Mouse (Mus musculus): ENCODE measurements around the gene Kat2a.

Kat2a gene

DNA sequence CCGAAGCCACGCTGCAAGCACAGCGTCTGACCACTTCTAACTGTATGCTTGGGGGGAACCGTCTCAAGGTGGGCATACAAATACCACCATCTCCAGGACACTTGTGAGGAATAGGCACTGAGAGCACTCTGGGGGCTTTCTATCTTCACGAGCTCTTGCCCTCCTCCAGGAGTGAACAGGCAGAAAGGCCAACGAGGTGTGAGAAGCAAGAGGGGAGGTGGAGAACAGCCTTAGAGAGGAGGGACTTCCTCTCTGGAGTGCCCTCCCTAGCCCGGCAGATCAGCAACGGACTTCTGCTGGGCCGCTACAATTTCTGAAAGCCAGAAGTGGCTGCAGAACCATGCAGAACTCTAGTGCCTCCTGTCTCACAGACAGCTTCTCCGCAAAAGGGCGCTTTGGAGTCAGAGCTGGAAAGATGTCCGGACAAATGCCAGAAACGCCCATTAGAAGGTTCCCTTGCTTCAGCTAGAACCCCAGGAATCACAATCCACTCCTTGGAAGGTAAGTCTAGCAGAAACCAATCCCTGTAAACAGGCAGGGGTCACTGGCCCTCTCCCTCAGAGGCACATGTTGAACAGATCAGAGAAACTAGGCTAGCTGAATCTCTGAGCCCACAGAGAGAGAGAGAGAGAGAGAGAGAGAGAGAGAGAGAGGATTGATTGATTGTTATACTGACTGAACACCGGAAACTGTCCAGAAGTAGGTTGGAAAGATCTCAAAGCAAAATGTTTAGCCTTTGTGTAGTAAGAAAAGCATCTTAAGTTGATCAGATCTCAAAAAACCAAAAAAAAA is 23.9 kb upstream of the Kat2a start:
- no peak for DNase-seq (ENCODE audit: low spot score in 2 of 2)

DNA sequence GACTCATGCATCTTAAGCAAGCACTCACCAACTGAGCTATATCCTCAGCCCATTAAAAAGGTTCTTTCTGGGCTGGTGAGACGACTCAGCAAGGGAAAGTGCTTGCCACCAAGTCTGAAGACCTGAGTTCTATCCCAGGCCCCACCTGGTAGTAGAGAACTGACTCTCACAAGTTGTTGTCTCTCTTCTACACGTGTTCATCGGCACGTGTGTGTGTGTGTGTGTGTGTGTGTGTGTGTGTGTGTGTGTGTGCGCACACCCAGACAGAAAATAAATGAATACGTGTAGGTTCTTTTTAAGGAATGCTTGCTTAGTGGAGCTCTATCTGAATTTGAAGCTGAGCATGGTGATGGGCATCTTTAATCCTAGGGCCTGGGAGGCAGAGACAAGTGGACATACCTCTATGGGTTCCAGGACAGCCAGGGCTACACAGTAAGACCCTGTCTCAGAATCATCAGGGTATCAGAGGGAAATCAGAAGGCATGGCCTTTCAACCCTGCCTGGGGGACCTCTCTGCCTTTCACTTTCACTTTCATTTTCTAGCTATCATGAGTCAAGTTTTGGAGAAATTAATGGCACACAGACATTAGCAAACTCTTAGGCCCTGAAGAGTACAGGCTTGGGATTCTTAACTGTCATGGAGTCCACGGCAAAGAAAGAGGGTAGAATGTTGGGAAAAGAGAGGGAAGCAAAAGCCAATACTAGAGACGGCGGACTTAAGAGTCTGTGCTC is 23.0 kb upstream of the Kat2a start:
- no peak for DNase-seq (ENCODE audit: low spot score in 2 of 2)

DNA sequence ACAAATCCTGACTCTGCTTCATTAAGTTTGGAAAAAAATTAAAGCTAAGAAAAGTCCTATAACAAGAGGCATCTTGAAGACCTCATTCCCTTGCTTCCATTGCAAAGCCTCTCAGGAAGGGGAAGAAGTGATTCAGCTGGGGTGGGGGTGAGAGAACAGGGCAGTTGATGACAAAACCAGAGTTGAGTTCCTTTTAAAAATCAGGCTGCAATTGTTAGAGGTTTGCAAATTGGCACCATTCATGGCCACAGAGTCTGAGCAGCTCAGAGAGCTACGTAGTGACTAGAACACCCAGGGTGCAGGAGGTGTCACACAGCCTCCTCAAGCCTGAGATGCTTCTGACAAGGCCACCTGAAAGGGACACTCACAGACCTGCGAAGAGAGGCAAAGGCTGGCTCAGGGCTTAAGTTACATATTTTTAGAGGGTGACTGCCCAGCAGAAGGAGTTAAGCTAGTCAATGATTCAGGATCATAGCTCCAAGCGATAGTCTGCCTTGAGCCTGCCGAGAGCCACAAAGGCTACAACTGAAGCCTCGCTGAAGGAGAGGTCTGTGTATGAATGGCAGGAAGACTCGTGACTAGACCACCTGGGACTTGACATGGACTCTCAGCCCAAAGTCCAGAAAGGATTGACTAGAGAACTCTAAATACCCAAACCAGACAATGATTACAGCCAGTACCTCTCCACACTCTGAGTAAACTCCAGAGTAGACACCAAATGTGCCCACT is 18.4 kb upstream of the Kat2a start:
- no peak for DNase-seq (ENCODE audit: low spot score in 2 of 2)

DNA sequence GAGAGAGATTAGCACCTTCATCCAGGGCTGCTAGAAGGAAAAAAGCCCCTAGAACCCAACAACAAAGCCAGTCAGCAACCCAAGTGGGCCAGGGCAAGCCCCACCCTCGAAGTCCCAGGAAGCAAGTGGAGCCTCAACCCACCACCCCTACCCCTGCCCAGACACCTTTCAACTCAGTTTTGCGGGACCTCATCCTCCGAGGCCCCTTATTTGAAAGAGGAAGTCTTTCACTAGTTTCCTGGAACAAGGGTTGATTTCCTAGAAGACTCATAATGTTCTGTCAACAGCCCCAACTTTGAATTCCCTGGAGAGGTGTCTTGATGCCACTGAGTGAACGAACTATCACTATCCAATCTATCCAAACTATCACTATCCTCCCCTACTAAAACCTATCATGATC is 17.7 kb upstream of the Kat2a start:
- no peak for DNase-seq (ENCODE audit: low spot score in 2 of 2)

DNA sequence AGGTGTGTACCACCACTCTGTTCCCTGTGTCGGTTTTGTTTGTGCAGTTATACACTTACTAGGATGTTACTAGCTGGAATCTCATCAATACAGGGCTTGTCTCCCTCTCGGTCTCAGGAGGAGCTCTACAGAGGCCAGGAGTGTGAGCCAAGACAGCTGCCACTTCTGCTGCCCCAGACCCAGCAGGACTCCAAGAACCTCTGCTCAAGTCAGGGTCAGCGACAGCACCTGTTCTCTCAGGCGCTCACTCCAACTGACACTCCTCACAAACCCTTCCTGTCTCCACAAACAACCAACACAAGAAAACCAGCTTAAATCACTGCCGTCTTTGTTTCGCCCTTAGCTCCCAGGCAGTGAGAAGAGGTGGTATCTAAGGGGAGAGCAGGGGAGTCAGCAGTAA is 16.3 kb upstream of the Kat2a start:
- DNase-seq (ENCODE audit: low spot score in 2 of 2): no peak

DNA sequence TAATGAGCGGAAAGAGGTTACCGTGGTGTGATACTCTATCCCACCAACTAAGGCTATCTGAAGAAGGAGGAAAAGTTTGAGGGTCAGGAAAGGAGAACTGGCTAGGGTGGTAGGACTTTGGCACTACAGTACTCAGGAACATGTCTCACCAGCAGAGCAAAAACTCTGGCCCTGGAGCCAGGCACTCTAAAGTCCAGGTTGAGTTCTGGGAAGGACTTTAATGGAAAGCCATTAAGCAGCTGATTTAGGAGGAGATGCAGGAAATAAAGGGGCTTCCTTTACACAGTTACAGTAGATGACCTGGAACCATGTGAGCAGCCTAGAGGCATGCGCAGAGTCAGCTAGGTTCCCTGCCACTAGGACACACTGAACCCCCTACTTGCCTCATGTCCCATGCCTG is 14.9 kb upstream of the Kat2a start:
- no peak for DNase-seq (ENCODE audit: low spot score in 2 of 2)

DNA sequence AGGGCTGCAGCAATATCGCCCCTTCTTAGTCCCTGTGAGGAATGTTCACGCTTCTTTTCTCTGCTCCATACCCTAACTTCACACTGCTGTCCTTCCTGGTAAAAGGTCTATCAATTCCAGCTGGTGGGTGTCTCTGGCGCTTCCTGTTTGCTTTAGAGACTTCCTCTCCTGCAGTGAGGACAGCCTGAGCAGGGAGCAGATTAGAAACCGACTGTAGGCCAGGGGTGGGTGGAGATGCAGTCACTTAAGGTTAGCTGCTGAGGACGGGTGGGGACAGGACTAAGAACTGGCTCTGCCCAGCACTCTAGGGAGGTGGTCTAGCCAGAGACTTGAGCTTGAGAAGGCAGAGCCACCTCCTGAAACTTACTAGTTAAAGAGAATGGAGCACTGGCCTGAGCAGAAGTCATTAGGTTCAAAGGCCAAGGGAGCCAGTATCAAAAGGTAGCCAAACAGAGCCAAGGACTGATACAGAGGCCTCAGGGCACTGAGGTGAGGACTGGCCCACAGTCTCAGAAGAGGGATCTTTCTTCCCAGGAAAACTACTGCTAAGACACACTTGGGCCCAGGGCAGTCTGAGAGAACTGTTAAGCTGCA is 12.8 kb upstream of the Kat2a start:
- no peak for DNase-seq (ENCODE audit: low spot score in 2 of 2)

DNA sequence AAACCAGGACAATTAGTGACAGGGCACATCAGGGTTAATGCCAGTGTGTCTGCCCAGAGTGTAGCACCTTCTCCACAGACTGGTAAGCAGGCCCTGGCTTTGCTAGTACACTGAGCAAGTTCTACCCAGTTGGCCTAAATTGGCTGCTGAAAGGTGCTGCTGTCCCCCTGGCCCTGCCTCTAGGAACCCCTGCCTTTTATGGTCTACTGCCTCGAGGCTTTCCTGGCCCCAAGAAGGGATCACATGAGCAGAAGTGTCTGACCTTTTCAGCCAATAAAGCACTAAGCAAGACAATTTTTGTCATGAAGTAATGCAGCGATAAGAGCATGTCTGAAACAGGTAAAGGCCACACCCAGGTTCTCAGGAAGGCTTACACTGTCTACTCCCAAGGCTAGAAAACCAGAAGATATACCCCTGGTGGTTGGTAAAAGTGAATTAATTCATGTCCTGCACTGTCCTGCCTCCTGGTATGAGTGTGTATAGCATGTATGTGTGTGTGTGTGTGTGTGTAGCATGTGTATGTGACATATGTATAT is 10.3 kb upstream of the Kat2a start:
- no peak for DNase-seq (ENCODE audit: low spot score in 2 of 2)

DNA sequence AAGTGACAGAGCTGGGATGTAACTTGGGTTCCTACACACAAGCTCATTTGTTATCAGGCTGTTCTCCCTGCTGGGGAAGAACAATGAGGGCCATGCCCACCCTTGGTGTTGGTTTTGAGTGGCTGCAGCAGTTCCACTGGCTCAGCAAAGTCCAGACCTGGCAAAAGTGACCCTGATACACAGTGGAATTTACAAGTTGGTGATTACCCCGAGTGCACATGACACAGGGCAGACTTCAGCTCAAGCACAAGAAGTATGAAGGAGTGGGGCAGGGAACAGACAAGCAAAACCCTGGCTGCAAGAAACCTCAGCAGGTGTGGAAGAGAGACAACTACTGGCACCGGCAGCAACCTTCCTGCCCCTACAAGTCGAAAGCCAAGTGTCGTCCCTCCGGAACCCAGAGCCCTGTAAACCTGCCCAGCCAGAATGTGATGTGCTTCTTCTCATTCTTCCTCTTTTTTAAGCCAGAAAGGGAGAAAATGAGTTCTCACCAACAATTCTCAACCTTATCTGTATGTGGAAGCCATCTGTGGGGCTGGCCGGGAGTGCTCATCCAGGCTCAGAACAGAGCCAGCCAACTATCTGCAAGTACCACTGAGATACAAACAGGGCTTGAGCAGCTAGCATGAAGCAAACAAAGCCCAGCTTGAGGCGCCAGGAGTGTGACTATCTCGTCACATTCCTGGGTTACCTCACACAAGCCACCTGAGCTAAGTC is 9.7 kb upstream of the Kat2a start:
- DNase-seq (ENCODE audit: low spot score in 2 of 2): no peak

DNA sequence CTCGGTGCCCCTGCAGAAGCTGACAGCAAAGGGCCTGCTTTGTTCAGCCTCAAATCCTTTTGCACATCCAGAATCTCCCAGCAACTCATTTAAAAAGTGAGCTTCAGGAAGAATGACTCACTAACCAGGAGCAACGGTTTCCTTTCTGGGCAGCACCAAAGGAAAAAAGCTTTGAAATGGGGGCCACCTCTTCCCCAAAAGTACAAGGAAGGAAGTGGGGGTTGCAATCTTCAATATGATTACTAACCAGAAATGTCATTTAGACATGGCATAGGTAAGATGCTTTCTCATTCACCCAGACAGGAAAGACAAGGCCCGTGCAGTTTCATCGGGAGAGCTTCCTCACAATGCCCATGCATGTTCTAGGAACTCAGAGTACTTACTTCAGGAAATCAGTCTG is 9.0 kb upstream of the Kat2a start:
- DNase-seq (ENCODE audit: low spot score in 2 of 2): no peak

DNA sequence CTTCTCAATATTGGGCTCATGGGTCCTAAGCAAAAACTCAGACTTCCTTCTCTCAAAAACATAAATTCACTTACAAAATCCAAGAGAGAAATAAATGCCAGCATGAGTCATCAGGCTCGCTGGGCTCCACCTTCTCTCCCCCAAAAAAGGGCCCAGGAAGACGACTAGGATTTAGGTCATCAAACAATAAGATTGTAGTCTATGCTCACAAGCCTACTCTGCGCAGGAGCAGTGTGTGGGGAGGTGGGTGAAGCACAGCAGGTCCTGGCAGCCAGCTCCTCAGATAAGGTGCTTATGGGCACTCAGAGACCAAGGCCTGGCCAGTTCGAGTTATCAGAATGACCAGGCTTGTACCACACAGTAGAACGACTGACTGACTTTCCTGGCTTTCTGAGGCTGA is 8.1 kb upstream of the Kat2a start:
- no peak for DNase-seq (ENCODE audit: low spot score in 2 of 2)

DNA sequence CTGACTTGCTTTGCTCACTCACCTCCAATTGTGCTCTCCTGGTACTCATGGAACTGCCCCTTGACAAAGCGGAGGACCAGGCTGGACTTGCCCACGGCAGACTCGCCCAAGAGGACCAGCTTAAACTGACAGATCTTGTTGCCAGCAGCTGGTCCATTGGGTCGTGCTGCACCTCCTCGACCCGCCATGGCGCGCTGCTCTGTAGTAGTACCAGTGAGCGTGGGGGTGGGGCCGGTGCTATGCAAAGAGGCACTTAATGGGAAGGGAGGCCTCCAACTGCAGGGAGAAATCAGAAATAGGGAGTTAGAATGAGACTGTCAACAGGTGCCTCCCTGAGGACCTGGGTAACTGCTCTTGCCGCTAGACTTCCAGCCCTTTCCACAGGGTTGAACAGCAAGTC is 7.6 kb upstream of the Kat2a start:
- no peak for DNase-seq (ENCODE audit: low spot score in 2 of 2)

DNA sequence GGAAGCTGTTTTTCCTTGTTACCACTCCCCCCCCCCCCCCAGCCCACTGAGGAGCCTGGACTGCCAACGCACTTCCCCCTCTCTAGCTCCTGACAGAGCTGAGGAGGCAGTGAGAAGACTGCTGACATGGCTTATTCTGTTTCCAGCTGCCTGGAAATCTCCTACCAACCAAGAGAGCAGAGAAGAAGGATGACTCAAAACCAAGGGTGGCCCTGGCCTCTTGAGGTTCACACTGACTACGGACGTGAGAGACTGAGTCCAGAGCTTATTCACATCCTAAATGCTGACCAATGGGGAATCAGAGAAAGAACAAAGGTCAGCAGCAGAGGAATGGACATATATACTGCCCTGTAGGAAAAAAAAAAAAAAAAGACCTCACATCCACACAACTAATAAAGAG is 7.0 kb upstream of the Kat2a start:
- DNase-seq (ENCODE audit: low spot score in 2 of 2): no peak

DNA sequence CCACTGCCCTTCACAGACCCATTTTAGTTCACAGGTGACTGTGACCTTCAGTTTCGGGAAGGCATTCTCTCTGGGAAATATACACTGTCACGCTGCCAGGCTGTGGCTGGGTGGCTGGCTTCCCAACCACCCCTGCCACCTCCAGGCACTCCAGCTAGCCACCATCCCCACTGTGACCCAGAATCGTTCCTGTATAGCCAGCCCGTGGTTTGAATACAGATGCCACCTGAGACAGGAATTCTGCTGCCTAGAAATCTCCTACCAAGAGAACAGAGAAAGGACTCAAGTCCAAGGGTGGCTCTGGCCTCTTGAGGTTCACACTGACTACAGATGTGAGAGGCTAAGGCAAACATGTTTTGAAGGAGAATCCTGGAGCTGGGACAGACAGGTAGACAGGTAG is 6.6 kb upstream of the Kat2a start:
- DNase-seq (ENCODE audit: low spot score in 2 of 2): no peak

DNA sequence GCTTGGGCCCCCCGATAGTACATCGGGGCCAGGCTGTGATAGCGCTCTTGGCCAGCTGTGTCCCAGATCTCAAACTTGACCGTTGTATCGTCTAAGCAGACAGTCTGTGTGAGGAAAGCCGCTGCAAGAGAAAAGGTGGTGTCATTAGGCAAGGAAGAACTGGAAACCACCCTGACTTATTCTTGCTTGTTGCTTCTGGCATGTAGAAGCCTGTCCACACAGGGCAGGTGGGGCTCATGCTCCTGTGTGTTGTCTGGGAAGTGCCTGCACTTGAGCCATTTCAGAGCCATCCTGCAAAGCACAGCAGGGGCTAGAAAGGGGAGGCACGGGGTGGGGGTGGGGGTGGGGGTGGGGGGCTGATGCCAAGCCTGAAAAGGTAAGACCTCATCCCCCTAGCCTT is 6.2 kb upstream of the Kat2a start:
- no peak for DNase-seq (ENCODE audit: low spot score in 2 of 2)

DNA sequence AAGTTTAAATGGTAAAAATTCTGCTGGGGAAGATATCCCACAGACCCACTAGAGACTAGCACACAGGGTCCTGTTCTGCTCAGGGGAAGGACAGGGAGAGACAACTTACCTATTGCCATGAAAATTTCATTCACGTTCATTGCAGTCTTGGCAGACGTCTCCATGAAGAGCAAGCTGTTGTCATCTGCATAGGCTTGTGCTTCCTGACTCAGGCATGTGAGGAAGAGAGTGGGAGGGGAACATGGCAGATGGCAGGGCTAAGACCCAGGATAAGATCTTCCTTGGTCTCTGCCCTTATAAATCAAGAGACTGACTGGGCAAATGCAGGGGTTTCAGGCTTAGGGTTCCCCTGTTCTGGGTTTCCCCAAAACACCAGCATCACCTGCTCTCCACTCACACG is 4.4 kb upstream of the Kat2a start:
- DNase-seq (ENCODE audit: low spot score in 2 of 2): no peak

DNA sequence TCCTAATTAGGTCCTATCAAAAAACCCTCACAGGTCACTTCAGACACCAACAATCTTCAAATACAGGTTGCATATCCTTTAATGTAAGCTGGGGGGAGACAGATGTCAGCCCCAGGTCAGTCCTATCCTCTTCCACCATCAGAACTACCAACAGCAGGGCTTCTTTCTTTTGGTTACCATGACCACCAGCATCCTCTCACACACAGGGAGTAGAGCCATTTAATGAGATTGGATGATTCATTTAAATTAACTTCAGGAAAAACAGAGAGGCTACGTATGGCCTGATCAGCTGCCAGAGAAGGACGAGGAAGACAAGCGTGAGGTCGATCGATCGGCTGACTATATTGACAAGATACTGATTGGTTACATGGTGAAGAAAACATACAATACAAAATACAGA is 2.7 kb upstream of the Kat2a start:
- no peak for DNase-seq (ENCODE audit: low spot score in 2 of 2)

DNA sequence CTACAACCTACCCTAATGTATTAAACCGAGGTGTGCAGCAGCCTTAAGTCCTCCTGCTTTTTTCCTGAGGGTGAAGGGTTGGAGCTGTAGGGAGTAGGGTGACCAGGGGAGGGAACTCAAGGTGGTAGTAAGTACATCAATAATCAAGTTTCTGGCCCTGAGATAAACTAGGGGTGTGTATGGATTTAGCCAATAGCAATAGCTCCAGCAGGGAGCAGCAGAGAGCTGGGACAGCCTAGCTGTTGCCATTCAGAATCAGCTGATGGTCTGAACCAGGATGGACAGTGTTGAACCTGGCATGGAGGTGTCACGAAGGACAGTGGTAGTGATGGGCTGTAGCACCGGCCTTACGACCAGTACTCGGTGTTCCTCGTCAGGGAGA is 2.3 kb upstream of the Kat2a start:
- peak; percentile 57 to 76 for DNase-seq (ENCODE audit: low spot score in 2 of 2)

DNA sequence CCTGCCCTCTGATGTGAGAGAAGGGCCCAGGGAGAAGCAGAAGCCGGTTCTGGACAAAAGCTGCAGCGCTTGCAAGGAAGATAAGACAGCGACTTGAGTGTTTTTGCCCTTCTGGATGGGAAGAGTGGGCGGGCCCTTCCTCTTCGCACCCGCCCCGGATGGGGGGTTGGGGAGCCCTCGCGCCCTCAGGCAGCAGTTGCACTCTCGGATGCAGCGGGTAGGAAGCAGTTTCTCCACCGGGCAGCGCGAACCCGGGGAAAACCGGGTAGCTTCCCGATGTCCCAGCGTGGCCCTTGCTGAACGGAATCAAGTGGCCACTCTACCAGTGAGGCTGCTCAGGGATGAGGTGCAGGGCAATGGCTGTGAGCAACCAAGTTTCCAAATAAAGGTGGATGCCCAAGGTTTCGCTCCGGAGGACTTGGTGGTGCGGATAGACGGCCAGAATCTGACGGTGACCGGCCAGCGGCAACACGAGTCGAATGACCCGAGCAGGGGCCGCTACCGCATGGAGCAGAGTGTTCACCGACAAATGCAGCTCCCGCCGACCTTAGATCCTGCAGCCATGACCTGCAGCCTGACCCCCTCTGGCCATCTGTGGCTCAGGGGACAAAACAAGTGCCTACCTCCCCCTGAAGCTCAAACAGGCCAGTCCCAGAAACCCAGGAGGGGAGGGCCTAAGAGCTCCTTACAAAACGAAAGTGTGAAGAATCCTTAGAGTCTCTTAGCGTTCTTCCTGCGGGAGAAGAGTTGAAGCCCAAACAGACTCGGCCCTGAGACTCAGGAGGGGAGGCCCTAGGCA is 1.7 kb upstream of the Kat2a start, which contains the start of gene Hspb9:
Hspb9 (plus strand) TSS at position 116 of the 799 bp plus-strand sequence.
- DNase-seq (ENCODE audit: low spot score in 2 of 2): peak; percentile 80 to 86

DNA sequence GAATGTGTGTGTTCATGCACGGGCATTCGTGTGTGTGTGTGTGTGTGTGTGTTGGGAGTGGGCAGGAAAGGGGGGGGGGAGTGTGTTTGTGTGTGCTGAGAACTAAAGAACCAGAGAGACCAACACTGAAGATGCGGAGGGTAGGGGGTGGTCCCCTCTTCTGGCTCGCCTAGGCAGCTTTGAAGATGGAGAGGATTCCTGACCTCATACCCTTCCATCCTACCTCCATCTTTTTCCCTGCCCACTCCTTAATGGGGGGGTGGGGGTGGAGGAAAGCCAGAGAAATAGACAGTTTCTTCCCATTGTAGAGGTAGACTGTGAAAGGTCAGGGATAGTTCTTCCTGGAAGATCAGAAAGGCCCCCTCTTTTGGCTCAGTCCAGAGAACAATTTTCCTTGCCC is 909 bp upstream of the Kat2a start:
- no peak for DNase-seq (ENCODE audit: low spot score in 2 of 2)

DNA sequence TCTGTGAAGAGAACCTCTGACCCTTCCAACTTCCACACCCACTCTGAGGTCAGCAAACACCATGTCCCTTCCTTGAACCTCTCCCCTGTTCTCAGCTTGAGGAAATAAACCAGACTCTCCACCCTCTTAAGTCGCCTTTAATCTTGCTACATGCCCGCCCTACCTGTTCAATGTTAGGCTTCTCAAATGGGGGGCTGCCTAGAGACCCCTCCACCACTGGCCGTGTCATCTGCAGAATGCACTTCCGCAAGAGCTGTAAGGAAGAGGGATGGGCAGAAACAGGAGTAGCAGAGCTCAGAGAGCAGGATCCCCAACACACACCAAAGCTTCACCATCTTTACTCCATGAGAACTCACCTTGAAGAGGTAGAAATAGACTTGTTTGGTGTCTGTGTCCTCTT is 1.3 kb downstream of the Kat2a start:
- DNase-seq (ENCODE audit: low spot score in 2 of 2): no peak

All from thymus, postnatal 10 days (tissue).